Mouse (Mus musculus) mature B cell (primary cell): ENCODE data around the gene Creb5.

Experiments used
- in situ Hi-C: fragments of 300-500 bp; cut with MboI; formaldehyde crosslinking; loops from 2 replicates; pipeline ENCODE4 v1.14.3; 2019

Creb5 gene

GRCm38 (mm10) chr6:53641633-53642605 lies 354.8 kb downstream of the Creb5 start:
- in situ Hi-C loops, result no loop called here

DNA sequence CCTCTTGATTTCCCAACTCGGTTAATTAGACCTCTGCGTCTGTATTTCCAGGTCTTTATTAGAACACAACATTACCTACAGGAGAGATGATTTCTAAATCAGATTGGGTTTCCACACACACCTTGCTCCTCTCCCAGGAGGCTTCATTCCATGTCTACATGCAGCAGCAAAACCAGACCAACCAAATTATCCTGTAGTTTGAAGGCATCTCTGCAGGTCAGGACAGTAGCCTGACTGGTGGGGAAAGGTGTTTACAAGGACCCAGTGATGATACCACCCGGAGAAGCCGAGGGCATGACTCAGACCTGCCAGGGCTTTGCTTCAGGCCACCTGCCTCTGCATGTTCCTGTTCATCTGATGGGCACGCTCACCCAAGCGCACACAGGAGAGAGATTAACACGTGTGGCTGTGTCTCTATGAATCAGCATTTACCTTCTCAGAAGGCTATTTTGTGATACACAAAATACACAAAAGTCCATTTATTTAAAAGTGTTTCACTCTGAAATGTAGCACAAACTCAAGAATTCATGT lies 355.8 kb downstream of the Creb5 start:
- in situ Hi-C loops, result no loop called here

- in situ Hi-C loops, result no loop called here
Measured at GRCm38 (mm10) chr6:53643481-53643880, 356.4 kb downstream of the Creb5 start.

DNA sequence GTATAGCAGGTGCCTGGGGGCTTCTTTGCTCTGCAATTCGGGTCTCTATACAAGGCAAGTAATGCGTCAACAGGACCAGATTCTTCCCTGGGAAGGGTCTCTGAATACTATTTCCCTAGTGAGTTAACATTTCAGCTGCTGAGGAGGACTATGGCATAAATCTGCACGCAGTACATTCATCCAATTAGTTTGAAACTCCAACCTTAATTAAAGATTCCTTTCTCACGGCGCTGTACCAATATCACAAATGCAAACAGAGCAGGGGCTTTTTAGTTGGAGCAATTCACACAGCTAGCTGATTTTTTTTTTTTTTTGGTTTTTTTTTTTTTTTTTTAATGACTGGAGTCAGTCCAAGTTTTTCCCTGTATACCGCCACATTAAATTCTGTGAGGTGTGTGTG lies 357.0 kb downstream of the Creb5 start:
- in situ Hi-C loops, result no loop called here

- in situ Hi-C loops, result no loop called here
Measured at GRCm38 (mm10) chr6:53644971-53645370, 357.9 kb downstream of the Creb5 start.

DNA sequence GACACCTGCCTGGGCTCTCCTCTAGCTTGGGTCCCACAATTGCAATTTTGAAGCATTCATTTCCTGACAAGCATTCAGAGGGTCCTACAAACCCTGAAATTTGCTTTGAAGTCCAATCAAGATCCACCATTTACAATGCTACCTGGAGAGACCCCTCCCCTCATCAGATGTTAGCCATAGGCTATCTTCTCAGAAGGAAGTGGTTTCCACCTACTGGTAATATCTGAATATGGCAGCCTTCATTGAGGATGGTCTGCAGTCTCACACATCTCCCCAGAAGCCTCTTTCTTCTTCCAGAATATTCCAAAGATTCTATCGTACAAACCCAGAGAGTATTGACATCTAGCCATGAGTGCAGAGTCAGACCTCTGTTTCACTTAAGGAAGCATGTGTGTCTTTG lies 362.7 kb downstream of the Creb5 start:
- in situ Hi-C loops, result no loop called here

GRCm38 (mm10) chr6:53652691-53653090 lies 365.6 kb downstream of the Creb5 start:
- in situ Hi-C loops, result no loop called here

DNA sequence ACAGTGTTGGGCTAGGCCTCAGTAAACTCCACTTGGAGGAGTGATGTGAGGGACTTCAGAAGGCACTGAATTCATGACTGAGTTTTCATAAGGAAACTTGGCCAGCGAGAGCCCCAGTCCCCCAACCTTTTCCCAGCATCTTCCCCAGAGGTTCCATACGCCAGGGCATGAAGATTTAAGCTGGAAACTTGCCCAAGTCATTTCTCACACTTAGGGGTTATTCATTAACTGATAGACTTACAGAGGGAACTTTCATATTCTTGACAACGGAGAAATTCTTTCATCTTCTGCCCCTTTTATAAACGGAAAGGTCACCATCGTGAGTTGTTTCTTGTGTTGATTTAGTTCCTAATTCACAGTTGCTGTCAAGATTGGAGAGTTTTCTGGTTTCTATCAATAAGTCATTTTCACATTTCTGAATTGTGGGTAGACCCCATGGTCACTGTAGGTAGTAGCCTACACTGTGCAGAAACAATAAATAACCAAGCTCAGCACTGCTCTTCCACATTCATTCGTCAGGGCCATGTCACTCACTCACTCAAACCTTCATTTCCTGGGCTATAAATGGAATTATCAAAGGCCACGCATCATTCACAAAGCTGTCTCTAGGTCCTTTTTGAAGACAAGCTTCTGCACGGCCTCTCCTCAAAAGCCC lies 366.8 kb downstream of the Creb5 start:
- in situ Hi-C loops, result no loop called here

GRCm38 (mm10) chr6:53654361-53654824 lies 367.3 kb downstream of the Creb5 start:
- in situ Hi-C loops, result no loop called here

GRCm38 (mm10) chr6:53656466-53656865 lies 369.4 kb downstream of the Creb5 start:
- in situ Hi-C loops, result no loop called here

DNA sequence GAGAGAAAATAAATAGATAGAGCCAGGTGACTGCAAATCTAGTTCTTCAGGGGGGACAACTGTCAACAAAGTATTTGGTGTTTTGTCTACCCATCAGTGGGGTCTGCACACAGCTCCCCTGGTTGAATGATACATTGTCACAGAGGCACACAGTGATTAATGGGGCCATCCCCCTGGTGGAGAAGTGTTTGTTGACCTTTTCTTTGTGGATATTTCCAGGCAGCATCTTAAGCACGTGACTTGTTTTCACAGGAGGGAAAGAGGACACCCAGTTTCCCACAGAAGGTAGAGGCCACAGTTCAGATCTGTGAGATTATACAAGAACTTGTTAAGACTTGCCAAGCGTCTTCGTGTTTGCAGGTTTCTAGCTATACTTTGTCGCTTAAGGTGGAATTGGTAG lies 370.4 kb downstream of the Creb5 start:
- in situ Hi-C loops, result no loop called here

DNA sequence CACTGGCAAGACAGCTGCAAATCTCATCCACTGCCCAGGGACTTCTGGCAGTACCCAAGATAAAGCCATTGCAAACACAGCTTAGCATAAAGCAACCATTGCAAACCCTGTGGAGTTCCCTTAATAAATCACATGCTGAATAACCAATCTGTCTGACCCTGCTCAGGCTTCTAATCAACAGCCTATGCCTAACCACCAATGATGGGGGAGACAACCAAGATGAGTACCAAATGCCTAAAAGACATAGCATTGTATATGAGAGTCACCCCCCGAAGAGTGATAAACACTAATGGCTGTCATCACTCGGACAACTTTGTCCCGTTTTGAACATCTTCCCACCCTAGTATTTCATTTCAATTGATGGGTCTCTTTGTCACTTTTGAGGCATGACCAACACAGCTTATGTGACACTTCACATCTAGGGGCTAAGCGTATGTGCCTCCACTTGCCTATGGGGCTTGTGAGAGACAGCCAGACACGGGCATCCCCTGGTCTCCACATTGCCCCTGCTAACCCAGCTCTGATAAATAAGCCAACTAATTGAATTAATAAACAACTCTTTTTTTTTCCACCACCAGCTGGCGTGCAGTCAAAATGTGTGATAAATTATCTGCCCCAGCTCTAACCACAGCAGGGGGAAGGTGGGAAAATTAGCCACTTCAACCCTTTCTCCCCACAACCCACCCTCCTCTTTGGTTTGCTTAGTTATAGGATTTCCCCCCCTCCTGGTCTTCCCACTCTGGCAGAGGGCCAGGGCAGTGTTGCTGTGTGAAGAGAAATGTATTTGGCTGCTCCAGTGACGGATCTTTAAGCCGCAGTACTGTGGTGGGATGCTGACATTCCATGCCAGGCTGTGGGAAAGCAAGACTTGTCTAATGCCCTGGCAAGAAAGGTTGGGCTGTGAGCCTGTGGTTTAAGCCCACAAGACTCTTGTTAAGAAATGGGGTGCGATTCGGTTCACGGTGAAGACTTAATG lies 376.1 kb downstream of the Creb5 start:
- in situ Hi-C loops, result no loop called here

DNA sequence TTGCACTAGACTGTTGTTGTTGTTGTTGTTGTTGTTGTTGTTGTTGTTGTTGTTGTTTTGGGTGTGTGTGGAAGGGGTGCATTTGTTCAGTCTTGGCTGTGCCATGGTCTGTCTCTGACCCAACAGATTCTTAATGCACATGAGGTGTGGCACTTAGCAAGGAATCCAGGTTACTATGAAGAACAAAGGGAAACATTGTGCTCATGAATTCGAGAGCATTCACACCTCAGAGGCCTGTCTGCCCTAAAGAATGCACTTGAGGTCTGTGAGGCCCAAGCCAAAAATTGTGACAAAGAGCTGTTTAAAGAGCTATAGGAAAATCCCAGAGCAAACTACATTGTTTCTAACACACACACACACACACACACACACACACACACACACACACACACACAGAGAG lies 377.7 kb downstream of the Creb5 start:
- in situ Hi-C loops, result no loop called here

- in situ Hi-C loops, result no loop called here
Measured at GRCm38 (mm10) chr6:53666503-53666902, 379.4 kb downstream of the Creb5 start.

- in situ Hi-C loops, result no loop called here
Measured at GRCm38 (mm10) chr6:53678307-53678706, 391.2 kb downstream of the Creb5 start.

GRCm38 (mm10) chr6:53680046-53680445 lies 393.0 kb downstream of the Creb5 start:
- in situ Hi-C loops, result no loop called here

DNA sequence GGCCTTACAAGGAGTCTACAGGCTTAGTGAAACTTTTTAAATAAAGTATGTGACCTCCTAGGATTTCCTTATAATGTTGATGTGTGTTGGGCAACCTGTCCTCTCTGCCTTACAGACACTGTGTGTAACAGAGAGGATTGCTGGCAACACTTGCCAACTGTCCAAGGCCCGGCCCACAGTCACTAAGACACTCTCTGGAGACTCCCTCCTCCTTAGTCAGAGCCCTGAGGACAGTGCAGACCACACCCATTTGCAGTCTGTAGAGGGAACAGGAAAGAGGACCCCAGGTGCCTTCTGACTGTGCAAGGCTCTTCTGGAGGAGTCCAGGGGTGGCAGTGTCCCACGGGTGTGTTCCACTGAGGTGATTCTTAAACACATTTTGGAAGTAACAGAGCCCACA lies 397.3 kb downstream of the Creb5 start:
- in situ Hi-C loops, result no loop called here

- in situ Hi-C loops, result no loop called here
Measured at GRCm38 (mm10) chr6:53685323-53685722, 398.3 kb downstream of the Creb5 start.

DNA sequence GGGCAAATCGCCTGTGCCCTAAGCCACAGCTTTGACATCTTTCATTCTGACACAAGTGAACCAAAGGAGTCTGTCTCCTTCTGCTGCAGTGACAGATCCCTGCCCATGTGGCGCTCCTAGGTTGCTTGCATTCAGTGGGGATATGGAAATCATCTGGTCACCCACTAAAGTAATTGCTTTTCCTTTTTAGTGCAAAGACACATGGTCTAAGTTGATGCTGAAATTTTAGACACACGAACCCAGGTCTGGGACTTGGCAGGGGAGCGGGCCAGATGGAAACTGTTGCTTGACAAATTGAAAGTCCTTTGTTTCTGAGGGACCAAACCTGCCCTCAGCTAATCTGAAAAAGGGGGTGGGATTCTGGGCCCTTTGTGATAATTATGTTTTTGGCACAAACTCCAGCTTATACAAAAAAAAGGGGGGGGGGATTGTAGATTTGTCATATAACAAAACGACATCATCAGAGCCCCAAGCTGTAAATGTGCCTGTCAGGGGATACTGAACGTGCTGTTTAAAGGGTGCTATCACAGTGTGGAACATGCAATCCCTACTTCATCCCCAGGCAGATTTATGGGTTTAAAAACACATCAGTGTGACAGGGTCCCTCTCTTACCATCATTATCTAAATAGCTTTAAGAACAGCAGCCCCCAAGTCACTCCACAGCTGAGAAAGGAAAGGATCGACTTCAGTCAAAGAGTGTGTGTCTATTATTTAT lies 401.9 kb downstream of the Creb5 start:
- in situ Hi-C loops, result no loop called here

- in situ Hi-C loops, result no loop called here
Measured at GRCm38 (mm10) chr6:53691006-53691405, 403.9 kb downstream of the Creb5 start.

- in situ Hi-C loops, result no loop called here
Measured at GRCm38 (mm10) chr6:53695216-53695615, 408.1 kb downstream of the Creb5 start.
